Mouse (Mus musculus): ENCODE measurements around the gene Rpl28.

DNA sequence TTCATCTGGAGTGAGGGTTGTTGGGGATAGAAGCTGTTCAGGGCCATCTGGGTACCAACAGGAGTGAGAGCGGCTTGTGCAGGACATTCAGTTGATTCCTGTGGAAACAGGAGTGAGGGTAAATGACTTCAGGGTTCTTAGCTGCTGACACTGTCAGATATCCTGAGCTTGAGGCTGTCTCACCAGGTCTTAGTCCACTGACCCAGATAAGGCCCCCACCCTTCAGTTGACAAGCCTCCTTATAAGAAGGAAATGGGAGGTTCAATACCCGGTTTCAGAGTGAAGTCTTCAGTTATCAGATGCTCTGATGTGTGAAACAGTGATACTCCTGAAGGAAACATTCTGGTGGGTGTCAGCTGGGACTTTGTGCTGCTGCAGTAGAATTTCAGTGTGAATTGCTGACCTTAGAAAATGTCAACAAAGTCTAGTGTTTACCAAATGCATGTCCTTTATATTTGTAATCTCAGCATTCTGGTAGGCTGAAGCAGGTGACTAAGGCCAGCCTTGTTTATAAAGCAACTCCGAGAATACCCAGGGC is 2.0 kb downstream of the Rpl28 start:
- TF ChIP-seq CTCF (IDR thresholded peaks at IDR 0.05; ENCODE audit: control insufficient read depth, insufficient read depth, insufficient read length) (no peak), MAX (IDR thresholded peaks at IDR 0.05) (no peak), MYOD1 (IDR thresholded peaks at IDR 0.05; ENCODE audit: control insufficient read depth, insufficient read length, low read depth) (no peak)
